Mouse (Mus musculus): ENCODE measurements at regions not wholly inside any gene's neighbourhood (a gene's known extent, or its start where the extent isn't known, plus 50 kb on each side); places are given as distances from the start of the nearest gene placed in this dataset.

DNA sequence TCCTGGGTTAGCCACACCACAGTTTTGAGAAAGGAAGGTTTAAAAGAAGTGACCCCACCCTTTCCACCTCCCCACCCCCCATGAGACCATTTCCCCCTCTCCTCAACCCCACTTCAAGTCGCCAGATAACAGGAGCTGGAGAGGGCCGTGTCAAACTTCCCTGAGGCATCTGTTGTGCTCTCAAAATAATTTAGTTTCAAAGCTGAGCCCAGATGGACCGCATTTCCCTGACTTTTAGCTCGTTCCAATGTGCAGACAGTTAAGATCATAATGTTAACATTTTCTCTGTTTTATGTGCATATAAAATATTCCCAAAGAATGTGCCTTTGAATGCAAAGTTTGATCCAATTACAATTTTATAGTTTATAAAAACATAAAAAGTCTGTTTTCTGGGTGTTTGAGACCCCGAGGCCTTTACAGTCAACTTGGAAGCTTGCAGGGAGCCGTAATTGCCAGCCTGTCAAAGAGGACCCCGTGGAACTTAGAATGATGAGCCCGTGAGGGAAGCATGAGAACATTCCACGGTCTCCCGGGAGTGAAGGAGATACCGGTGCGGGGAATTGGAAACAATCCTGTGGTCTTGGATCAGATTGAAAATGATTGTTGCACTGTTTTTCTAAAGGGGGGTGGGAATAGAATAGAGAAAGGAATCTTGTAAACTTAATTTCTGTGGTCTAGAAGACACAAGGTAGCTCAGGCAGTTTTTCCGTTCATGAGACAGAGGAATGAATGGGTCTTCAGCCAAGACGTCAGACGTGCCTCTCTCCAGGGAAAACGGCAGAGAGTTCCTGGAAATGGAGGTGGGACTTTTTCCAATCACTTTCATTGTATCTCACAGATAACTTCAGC is 903.3 kb downstream of the Mrps31 start:
- no peak for DNase-seq

DNA sequence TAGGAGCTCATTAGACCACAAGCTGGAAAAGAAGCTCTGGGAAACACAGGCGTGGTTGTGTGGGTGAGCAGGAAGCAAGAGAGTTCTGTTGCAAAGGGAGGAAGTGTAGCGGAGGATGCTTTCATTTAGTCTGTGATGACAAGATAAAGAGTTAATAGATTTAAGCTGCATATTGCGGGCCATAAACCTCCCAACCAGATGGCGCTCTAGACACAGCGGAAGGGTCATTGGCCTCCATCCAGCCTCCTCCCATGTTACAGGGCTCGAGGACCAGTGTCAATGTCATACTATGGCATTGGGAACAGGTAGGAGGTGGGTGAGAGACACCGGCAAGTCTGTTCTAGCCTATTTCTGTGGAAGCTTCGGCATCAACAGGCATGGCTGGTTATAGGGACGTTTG is 908.4 kb downstream of the Mrps31 start:
- peak; percentile 36 for DNase-seq

DNA sequence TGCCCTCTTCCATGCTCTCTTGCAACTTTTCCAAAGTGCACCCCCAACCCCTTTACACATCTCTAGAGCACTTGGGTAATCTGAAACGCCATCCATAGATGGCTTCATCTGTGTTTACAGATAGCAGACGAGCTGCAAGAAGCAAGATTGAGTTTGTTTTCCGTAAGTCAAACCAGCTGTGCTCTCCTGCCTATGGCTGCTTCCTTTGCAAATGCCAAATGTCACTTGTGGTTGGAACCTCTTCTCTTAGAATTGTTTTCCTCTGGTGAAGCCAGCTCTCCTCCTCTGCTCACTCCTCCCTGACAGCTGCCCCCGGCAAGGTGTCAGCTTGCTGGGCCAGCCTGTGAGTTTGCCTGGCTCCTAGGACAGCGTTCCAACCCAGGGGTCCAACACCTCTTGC is 910.0 kb downstream of the Mrps31 start:
- DNase-seq: peak; percentile 2

DNA sequence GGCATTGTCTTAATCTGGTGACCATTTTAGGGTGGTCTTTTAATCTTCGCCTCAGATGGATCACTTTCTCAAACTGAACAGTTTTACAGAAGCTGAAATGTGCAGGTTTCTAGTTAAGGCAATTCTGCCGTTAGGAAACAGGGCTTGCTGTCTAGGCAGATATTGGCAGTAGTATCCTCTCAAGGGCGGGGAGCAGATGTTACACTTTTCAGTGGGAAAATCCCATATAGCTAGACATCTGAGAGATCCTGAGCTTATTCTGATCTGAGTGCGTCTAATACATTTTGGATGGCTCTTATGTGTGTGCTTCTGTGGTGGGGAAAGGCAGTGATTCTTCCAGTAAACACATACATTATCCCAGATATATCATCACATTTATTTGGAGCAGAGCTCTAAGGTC is 916.1 kb downstream of the Mrps31 start:
- DNase-seq: no peak

DNA sequence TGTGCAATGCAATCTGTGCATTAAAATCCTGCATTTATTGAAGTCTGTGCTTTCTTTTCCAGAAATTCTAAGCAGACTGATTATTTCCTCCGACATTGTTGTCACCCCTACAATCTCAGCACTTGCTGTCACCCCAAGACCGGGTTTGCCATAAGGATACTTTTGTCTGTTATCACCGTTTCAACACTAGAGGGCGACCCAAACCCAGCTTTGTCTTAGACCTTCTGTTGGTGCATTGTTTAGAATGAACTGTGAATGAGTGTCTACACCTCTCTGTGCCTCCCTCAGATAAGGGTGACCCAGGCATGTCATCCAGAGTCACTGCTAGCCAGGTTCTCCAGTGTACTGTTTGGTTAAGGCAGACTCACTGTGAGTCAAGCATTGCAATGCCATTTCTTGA is 933.0 kb downstream of the Mrps31 start:
- DNase-seq: peak; percentile 47

DNA sequence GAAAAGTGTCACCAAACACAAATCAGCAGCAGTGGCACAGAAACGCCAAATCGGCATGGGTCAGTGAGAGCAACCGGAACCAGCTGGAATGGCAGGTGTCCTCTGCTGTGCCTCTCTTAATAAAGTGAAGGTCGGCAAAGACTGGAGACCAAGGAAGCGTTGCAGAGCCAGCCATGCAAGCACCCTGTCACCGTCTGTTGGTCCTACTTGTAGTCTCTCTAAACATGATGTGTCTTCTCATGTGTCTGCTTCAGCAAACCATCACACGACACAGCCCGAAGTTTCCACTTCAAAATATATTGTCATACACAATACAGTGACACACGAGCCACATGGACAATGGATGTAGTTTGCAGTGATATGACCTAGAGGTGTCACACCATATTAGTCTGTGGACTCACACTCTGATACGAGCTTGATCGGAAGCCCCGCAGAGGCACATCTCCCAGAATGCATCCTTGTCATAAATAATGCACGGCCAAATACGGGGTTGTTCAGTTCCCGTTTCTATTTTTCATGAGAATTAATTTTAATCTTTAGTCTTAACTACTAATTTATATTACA is 940.3 kb downstream of the Mrps31 start:
- no peak for DNase-seq

DNA sequence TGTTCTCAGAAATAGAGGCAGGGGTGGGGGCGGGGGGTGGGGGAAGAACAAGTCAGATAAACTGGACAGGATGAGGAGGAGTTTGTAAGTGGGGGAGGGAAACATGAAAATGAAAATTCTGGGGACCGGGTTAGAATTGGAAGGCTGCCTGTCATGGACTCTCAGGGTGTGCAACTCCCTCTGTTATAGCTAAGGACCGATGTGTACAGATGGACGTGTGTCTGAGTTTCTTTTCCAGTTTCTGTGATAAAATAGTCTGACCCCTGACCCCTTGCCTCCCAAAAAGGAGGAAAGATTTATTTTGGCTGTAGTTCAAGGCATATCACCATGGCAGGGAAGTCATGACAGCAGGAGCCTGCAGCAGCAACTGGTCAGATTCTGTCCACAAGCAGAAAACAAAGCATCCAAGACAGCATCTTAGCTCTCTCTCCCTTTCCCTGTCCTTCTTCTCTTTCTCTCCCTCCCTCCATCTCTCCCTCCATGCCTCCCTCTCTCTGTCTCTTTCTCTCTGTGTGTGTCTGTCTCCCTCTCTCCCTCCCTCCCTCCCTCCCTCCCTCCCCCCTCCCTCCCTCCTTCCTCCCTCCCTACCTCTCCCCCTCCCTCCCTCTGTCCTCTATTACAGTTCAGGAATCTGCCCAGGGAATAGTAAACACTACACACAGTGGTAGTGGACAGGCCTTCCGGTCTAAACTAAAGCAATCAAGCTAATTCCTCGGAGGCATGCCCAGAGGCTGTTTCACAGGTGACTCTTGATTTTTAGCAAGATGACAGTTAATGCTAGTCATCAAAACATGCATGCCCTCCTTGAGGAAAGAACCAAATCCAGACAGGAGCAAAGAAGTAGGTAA is 941.3 kb downstream of the Mrps31 start:
- DNase-seq: no peak

DNA sequence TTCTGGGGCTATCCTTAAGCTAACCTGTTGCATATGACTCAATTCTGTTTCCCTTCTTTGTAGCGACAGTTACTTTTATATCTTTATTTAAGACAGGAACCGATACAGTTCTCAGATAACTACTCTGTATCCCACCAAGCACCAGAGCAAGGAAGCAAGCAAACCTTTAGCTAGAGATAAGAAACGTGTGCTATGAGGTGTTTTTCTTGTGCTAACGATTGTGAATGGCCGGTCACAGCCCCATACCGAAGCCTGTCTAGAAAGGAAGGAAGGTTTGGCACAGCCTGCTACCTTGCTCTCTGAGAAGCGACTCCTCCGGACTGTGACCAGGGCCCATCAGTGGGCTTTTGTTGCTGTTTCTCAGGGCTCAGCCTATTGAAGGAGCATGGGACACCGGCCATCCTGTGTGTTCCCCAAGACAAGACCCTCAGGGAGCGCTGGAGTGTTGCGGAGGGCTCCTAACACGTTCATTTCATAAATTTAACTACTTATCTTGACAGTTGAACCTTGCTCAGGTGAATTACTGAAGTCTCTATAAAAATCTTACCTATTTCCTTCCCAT is 949.0 kb downstream of the Mrps31 start:
- DNase-seq: no peak

DNA sequence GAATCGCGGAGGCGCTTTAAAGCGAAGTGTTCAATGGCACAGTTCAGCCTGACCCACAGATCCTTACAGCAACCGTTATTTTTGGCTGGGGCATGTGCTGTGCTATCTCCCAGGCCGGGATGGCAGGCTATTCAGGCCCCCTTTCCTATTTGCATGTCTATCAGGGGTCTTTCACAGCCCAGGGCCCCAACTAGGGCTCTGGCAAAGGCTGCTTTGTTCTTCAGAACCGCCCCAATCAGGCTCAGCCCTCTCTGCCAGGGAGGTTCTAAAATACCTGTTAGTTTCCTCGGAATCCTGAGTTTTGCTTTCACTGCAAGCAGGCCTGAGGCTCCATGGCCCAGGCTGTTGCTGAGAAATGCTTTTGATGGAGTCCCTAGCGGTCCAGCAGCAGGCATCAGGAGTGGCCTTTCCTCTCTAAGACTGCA is 949.7 kb downstream of the Mrps31 start:
- DNase-seq: no peak

Measured in adrenal gland, adult 2 months (tissue).